Mouse (Mus musculus) midbrain, embryonic 10.5 days (tissue): ENCODE results near the gene Timm10b. TPM values are rescaled to one million over a fixed set of nuclear protein-coding genes. Genes with fewer than 3 reads are reported as not detected.
A peak's percentile ranks its signal among the peaks of the same experiment; 100 is the strongest.

Source experiments
- DNase-seq: peaks from one replicate; pipeline ENCODE4 v3.0.0-alpha.2; 2017; ENCODE audit warnings: low spot score
- H3K27ac ChIP-seq: fragments of 300-500 bp; sonication (generic); replicated peaks from 2 replicates; pipeline ENCODE4 v1.5.1; 2016; ENCODE audit warnings: mild to moderate bottlenecking
- H3K27me3 ChIP-seq: fragments of 300-500 bp; sonication (generic); 2 replicates; pipeline ENCODE4 v1.6.1; 2016; ENCODE audit warnings: low read depth, mild to moderate bottlenecking; ENCODE audit not compliant: poor library complexity, severe bottlenecking
- H3K36me3 ChIP-seq: fragments of 300-500 bp; sonication (generic); 2 replicates; pipeline ENCODE4 v1.6.1; 2016; ENCODE audit warnings: mild to moderate bottlenecking, moderate library complexity
- H3K4me1 ChIP-seq: fragments of 300-500 bp; sonication (generic); 2 replicates; pipeline ENCODE4 v1.6.1; 2016
- H3K4me3 ChIP-seq: fragments of 300-500 bp; sonication (generic); 2 replicates; pipeline ENCODE4 v1.5.1; 2016; ENCODE audit warnings: mild to moderate bottlenecking, moderate library complexity
- H3K9me3 ChIP-seq: fragments of 300-500 bp; sonication (generic); replicated peaks from 2 replicates; pipeline ENCODE4 v1.6.1; 2016; ENCODE audit warnings: mild to moderate bottlenecking
- WGBS: fragments of 180-500 bp; shearing (Covaris S2); methylation state at CpG from one replicate; pipeline ENCODE4 v1.1.7; 2016; 5-methylcytosine and 5-hydroxymethylcytosine counted together
- polyA plus RNA-seq: library from polyadenylated mRNA; unstranded; fragments of >200 nt; fragmentation: Nextera tagmentation; extraction: Ambion mirVana; gene quantifications from 2 replicates; pipeline ENCODE4 v1.2.1, GENCODE M21; 2016

Timm10b gene
- polyA plus RNA-seq = 164 TPM in 2 replicates

DNA sequence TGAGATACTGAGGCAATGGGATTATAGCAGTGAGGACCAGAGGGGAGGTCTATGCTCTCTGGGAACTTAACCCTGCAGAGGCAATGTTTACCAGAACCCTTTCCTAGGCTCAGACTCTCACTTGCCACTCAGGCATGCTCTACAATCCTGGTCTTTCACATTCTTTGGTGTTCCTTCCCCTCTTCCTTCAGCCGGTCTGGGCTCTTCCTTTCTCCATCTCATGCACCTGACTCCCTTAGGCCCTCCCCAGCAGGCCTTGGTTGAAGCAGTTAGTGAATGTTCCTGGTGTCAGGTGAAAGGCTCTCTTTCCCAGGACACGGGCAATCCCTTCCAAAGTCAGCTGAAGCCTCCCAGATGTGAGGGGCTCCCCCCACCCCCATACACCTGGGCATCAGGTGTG is at the start of gene Timm10b:
TSS of gene Timm10b (plus strand) at position 301 of the 400 bp plus-strand sequence.
- 5% methylated on average over 2 of the region's 2 CpGs for WGBS
- Histone ChIP-seq H3K36me3 (peaks cover 47% of the 10 kb centered on the region), H3K27me3 (peaks cover 13% of the 10 kb centered on the region), H3K9me3 (no peaks in the 10 kb centered on the region), H3K27ac (peak within 1 kb of the TSS; percentile 89), H3K4me1 (peaks cover 35% of the 10 kb centered on the region), H3K4me3 (peak within 1 kb of the TSS; percentile 83)
- no peak for DNase-seq

DNA sequence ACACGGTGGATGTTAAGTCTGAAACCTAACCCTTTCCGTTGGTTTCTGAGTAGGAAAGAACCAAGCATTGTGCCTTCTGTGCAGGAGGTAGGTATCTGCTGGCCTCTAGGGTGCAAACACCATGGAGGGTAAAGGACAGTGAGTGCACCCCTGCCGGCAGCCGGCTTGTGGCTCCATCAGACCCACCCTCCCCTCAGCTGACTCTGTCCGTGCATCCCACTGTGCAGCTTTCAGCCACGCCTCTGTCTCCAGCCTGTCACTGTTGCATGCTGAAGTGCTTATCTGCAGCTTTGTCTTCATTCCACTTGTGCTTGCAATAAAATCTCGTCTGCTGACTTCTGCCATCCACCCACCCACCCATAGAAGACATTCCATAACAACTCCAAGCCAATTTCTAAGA is 49.8 kb upstream of the Timm10b start:
- no peak for DNase-seq
- WGBS = 18% methylated on average over 7 of the region's 7 CpGs
- H3K4me3 ChIP-seq = no peak overlapping the region
- H3K4me1 ChIP-seq = no peaks in the 10 kb centered on the region
- H3K27ac ChIP-seq = no peak overlapping the region
- no peaks in the 10 kb centered on the region for H3K36me3 ChIP-seq
- no peaks in the 10 kb centered on the region for H3K27me3 ChIP-seq
- H3K9me3 ChIP-seq = no peaks in the 10 kb centered on the region

GRCm38 (mm10) chr7:105602860-105603623 is 36.8 kb upstream of the Timm10b start:
- no peaks in the 10 kb centered on the region for H3K36me3 ChIP-seq
- H3K4me3 ChIP-seq = no peak overlapping the region
- WGBS = 39% methylated on average over 9 of the region's 9 CpGs
- no peaks in the 10 kb centered on the region for H3K27me3 ChIP-seq
- no peaks in the 10 kb centered on the region for H3K9me3 ChIP-seq
- no peak overlapping the region for H3K27ac ChIP-seq
- H3K4me1 ChIP-seq = 0 out of 2 replicates have a peak, but pooled peaks cover 4% of the 10 kb centered on the region
- DNase-seq = peak; percentile 68

- 87% methylated on average over 3 of the region's 3 CpGs for WGBS
- DNase-seq = no peak
Observed at GRCm38 (mm10) chr7:105608467-105608866, 31.4 kb upstream of the Timm10b start.

DNA sequence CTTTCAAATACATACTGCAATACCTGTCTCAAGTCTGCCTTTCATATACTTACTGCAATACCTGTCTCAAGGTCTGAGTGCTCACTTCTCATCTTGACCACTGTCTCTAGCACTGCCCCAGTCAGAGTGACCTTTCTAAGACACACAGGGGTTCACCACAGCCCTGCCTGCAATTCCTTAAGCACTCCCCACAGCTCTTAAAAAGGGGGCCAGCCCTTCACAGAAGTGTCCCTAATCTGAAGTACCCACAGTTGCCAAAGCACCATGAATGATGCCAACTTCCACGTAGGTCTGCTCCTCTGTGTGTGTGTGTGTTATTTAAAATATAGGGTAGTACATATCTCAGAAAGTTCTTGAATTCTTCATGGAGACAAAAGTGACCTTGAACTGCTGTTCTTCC is 28.1 kb upstream of the Timm10b start:
- WGBS = 88% methylated on average over 1 of the region's 1 CpGs
- no peaks in the 10 kb centered on the region for H3K4me1 ChIP-seq
- H3K36me3 ChIP-seq = peaks cover 74% of the 10 kb centered on the region

More at GRCm38 (mm10) chr7:105608467-105608866, 31.4 kb upstream of the Timm10b start:
- peaks cover 41% of the 10 kb centered on the region for H3K36me3 ChIP-seq
- H3K4me1 ChIP-seq = no peaks in the 10 kb centered on the region
- H3K4me3 ChIP-seq = no peak overlapping the region
- no peaks in the 10 kb centered on the region for H3K9me3 ChIP-seq
- H3K27me3 ChIP-seq = no peaks in the 10 kb centered on the region
- H3K27ac ChIP-seq = no peak overlapping the region

GRCm38 (mm10) chr7:105614400-105614799 is 25.5 kb upstream of the Timm10b start:
- H3K36me3 ChIP-seq = peaks cover 100% of the 10 kb centered on the region
- no peak overlapping the region for H3K27ac ChIP-seq
- 91% methylated on average over 1 of the region's 1 CpGs for WGBS
- H3K27me3 ChIP-seq = no peaks in the 10 kb centered on the region
- no peak for DNase-seq
- peaks cover 8% of the 10 kb centered on the region for H3K4me1 ChIP-seq
- H3K4me3 ChIP-seq = no peak overlapping the region
- no peaks in the 10 kb centered on the region for H3K9me3 ChIP-seq

More for the DNA sequence above, 28.1 kb upstream of the Timm10b start:
- no peak for DNase-seq
- Histone ChIP-seq H3K9me3 (no peaks in the 10 kb centered on the region), H3K27ac (no peak overlapping the region), H3K4me3 (no peak overlapping the region), H3K27me3 (no peaks in the 10 kb centered on the region)

- Histone ChIP-seq H3K27ac (no peak overlapping the region), H3K27me3 (no peaks in the 10 kb centered on the region), H3K4me3 (no peak overlapping the region), H3K36me3 (peaks cover 98% of the 10 kb centered on the region), H3K9me3 (no peaks in the 10 kb centered on the region), H3K4me1 (peaks cover 8% of the 10 kb centered on the region)
- WGBS = 93% methylated on average over 1 of the region's 1 CpGs
- DNase-seq = no peak
Observed at GRCm38 (mm10) chr7:105615720-105616119, 24.1 kb upstream of the Timm10b start.

DNA sequence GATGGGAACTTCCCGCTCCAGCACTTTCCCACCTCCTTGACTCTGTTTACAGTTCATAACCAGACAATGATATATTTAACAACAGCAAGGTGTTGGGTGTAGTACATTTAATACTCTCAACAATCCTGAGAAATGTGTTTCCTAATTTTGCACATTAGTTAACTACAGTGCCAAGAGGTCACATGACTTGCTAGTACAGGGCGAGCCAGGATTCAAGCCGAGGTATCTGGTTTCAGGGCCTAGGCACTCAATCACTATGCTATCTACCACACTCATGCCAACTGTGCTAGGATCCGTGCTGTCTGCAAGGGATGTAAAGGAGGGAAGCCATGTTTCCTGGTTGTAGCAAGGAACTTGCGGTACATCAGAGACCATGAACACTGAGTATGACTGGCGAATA is 23.3 kb upstream of the Timm10b start:
- H3K4me1 ChIP-seq = peaks cover 8% of the 10 kb centered on the region
- no peak overlapping the region for H3K27ac ChIP-seq
- H3K27me3 ChIP-seq = no peaks in the 10 kb centered on the region
- 88% methylated on average over 6 of the region's 6 CpGs for WGBS
- H3K36me3 ChIP-seq = peaks cover 98% of the 10 kb centered on the region
- DNase-seq = no peak
- no peaks in the 10 kb centered on the region for H3K9me3 ChIP-seq
- no peak overlapping the region for H3K4me3 ChIP-seq

GRCm38 (mm10) chr7:105617810-105618209 is 22.0 kb upstream of the Timm10b start:
- H3K4me3 ChIP-seq = no peak overlapping the region
- no peak overlapping the region for H3K27ac ChIP-seq
- H3K9me3 ChIP-seq = no peaks in the 10 kb centered on the region
- H3K36me3 ChIP-seq = peaks cover 98% of the 10 kb centered on the region
- WGBS = 96% methylated on average over 22 of the region's 22 CpGs
- no peak for DNase-seq
- H3K27me3 ChIP-seq = no peaks in the 10 kb centered on the region
- peaks cover 8% of the 10 kb centered on the region for H3K4me1 ChIP-seq

GRCm38 (mm10) chr7:105619701-105620100 is 20.2 kb upstream of the Timm10b start:
- no peaks in the 10 kb centered on the region for H3K9me3 ChIP-seq
- H3K4me1 ChIP-seq = peaks cover 8% of the 10 kb centered on the region
- H3K27me3 ChIP-seq = no peaks in the 10 kb centered on the region
- H3K4me3 ChIP-seq = no peak overlapping the region
- peaks cover 97% of the 10 kb centered on the region for H3K36me3 ChIP-seq
- no peak overlapping the region for H3K27ac ChIP-seq
- WGBS = 74% methylated on average over 3 of the region's 3 CpGs
- DNase-seq = no peak

- WGBS = 89% methylated on average over 4 of the region's 4 CpGs
- Histone ChIP-seq H3K27ac (no peak overlapping the region), H3K27me3 (no peaks in the 10 kb centered on the region), H3K4me3 (no peak overlapping the region), H3K36me3 (peaks cover 90% of the 10 kb centered on the region), H3K9me3 (no peaks in the 10 kb centered on the region), H3K4me1 (peaks cover 8% of the 10 kb centered on the region)
- no peak for DNase-seq
Observed at GRCm38 (mm10) chr7:105621053-105621452, 18.8 kb upstream of the Timm10b start.

GRCm38 (mm10) chr7:105621646-105622292 is 18.1 kb upstream of the Timm10b start:
- no peaks in the 10 kb centered on the region for H3K27me3 ChIP-seq
- H3K4me3 ChIP-seq = no peak overlapping the region
- no peaks in the 10 kb centered on the region for H3K9me3 ChIP-seq
- H3K36me3 ChIP-seq = peaks cover 82% of the 10 kb centered on the region
- WGBS = 89% methylated on average over 8 of the region's 8 CpGs
- no peak for DNase-seq
- peaks cover 8% of the 10 kb centered on the region for H3K4me1 ChIP-seq
- H3K27ac ChIP-seq = no peak overlapping the region

- Histone ChIP-seq H3K27me3 (peaks cover 13% of the 10 kb centered on the region), H3K27ac (no peak overlapping the region), H3K9me3 (no peaks in the 10 kb centered on the region), H3K36me3 (peaks cover 48% of the 10 kb centered on the region), H3K4me1 (peaks cover 23% of the 10 kb centered on the region), H3K4me3 (no peak overlapping the region)
- no peak for DNase-seq
- 84% methylated on average over 6 of the region's 6 CpGs for WGBS
Observed at GRCm38 (mm10) chr7:105625397-105625796, 14.5 kb upstream of the Timm10b start.
